Mouse (Mus musculus) thymus, adult 2 months (tissue): ENCODE measurements at regions not wholly inside any gene's neighbourhood (a gene's known extent, or its start where the extent isn't known, plus 50 kb on each side); places are given as distances from the start of the nearest gene placed in this dataset.
"Not testable (repeated sequence)": the region's sequence is repeated elsewhere in the genome, so short reads cannot be mapped to it uniquely, and the experiment has no call there.

ENCODE experiments used
- DNase-seq: peaks from one replicate; pipeline ENCODE4 v3.0.0; 2021
- H3K27ac ChIP-seq: fragments of 200-500 bp; 2 replicates; pipeline ENCODE4 v1.5.1; 2012; ENCODE audit warnings: low read length, control low read depth; ENCODE audit not compliant: control insufficient read depth, insufficient read depth
- H3K27me3 ChIP-seq: fragments of 200-500 bp; 2 replicates; pipeline ENCODE4 v1.6.1; 2012; ENCODE audit warnings: mild to moderate bottlenecking, low read length, moderate library complexity, mixed read lengths; ENCODE audit not compliant: control insufficient read depth, insufficient read depth
- H3K36me3 ChIP-seq: fragments of 200-500 bp; 2 replicates; pipeline ENCODE4 v1.6.1; 2012; ENCODE audit warnings: mild to moderate bottlenecking, low read length, moderate library complexity; ENCODE audit not compliant: control insufficient read depth, insufficient read depth
- H3K4me1 ChIP-seq: fragments of 200-500 bp; replicated peaks from 2 replicates; pipeline ENCODE4 v1.6.1; 2012; ENCODE audit warnings: low read length; ENCODE audit not compliant: control insufficient read depth, insufficient read depth
- H3K4me3 ChIP-seq: fragments of 200-500 bp; 2 replicates; pipeline ENCODE4 v1.5.1; 2012; ENCODE audit warnings: mild to moderate bottlenecking, low read length, control low read depth, moderate library complexity; ENCODE audit not compliant: control insufficient read depth, insufficient read depth
- CTCF ChIP-seq: fragments of 200-500 bp; IDR thresholded peaks from 2 replicates; pipeline ENCODE4 v1.5.1; 2012; ENCODE audit warnings: mild to moderate bottlenecking, control low read depth, low read length, moderate library complexity, borderline replicate concordance; ENCODE audit not compliant: control insufficient read depth, poor library complexity, insufficient read depth; ENCODE audit errors: extremely low read depth
- POLR2A ChIP-seq: fragments of 200-500 bp; IDR thresholded peaks from 2 replicates; pipeline ENCODE4 v1.6.1; 2012; ENCODE audit warnings: mild to moderate bottlenecking, low read length, control low read depth, moderate library complexity; ENCODE audit not compliant: control insufficient read depth, poor library complexity, insufficient read depth; ENCODE audit errors: extremely low read depth
- WGBS: fragments of 180-500 bp; shearing (Covaris S2); methylation state at CpG from one replicate; pipeline ENCODE4 v1.1.7; 2018; 5-methylcytosine and 5-hydroxymethylcytosine counted together

DNA sequence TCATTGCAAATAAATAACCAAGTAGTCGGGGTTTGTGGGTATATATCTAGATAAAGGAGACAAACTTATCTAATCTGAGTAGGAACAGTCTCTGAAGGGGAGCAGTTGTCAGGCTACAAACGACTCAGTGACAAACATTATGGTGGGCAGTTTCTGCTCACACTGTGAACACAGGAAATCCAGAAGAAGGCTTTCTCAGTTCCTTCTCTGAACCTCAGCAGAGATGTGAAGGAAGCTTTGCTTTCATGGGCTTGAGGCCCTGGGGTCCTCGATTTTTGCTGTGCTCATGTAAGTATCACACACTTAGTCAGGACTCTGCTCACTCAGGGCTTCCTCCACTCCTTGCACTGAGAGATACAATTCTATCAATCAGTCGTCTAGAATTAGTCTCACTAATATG is 994.7 kb upstream of the Foxg1 start:
- 64% methylated on average over 4 of the region's 4 CpGs for WGBS
- no peak for DNase-seq
- no peak overlapping the region for H3K4me3 ChIP-seq
- no peaks in the 10 kb centered on the region for H3K4me1 ChIP-seq
- no peak overlapping the region for H3K27ac ChIP-seq
- no peaks in the 10 kb centered on the region for H3K27me3 ChIP-seq
- no peak for TF ChIP-seq POLR2A
- no peak for TF ChIP-seq CTCF
- no peaks in the 10 kb centered on the region for H3K36me3 ChIP-seq

DNA sequence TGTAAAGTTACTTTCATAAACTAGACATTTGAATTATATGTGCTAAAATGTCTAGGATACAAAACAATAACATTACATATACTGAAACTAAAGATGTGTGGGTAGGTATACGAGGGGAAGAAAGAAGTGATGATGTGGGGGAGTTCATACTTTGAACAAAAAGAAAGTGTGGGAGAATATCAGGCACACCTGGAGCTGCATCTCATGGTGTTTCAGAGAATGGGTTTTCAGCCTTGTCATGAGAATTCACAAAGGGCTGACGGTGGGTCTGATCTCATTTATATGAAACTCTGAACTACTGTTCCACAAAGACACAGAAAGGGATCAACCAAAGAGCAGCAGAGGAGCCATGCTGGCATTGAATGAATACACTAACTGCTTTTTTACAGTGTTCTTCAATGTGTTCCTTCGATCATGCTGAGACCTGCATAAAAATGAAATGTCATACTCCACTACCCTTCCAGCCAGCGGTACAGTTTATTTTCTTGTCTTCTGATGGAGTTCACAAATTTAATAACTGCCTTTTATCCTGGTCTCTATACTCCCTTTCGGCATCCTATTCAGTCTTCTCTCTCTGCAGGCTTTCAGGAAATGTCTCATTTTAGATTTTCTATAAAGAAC is 994.2 kb upstream of the Foxg1 start:
- DNase-seq: no peak
- Histone ChIP-seq H3K27me3 (no peaks in the 10 kb centered on the region), H3K4me3 (no peak overlapping the region), H3K4me1 (no peaks in the 10 kb centered on the region), H3K36me3 (no peaks in the 10 kb centered on the region), H3K27ac (no peak overlapping the region)
- 84% methylated on average over 5 of the region's 5 CpGs for WGBS
- TF ChIP-seq POLR2A: no peak
- no peak for TF ChIP-seq CTCF

DNA sequence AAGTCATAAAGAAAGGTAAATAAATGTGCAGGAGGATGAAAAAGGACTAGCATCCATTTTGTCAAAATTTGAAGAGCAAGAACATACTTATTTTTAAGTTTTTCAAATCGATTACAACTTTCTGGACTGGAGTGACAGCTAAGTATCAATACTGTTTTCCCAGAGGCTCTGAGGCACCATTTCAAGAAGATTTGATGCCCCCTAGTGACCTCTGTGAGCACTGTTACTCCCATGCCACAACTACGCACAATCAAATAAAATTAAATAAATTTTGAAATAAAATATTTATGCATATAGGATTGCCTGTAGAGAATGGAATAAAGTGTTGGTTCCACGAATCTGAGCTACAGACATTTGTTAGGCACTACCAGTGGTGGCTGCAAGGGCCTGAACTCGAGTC is 991.5 kb upstream of the Foxg1 start:
- Histone ChIP-seq H3K27me3 (no peaks in the 10 kb centered on the region), H3K4me1 (no peaks in the 10 kb centered on the region), H3K4me3 (no peak overlapping the region), H3K27ac (no peak overlapping the region), H3K36me3 (no peaks in the 10 kb centered on the region)
- 62% methylated on average over 4 of the region's 4 CpGs for whole genome bisulfite sequencing
- DNase-seq: no peak
- TF ChIP-seq CTCF (no peak), POLR2A (no peak)

DNA sequence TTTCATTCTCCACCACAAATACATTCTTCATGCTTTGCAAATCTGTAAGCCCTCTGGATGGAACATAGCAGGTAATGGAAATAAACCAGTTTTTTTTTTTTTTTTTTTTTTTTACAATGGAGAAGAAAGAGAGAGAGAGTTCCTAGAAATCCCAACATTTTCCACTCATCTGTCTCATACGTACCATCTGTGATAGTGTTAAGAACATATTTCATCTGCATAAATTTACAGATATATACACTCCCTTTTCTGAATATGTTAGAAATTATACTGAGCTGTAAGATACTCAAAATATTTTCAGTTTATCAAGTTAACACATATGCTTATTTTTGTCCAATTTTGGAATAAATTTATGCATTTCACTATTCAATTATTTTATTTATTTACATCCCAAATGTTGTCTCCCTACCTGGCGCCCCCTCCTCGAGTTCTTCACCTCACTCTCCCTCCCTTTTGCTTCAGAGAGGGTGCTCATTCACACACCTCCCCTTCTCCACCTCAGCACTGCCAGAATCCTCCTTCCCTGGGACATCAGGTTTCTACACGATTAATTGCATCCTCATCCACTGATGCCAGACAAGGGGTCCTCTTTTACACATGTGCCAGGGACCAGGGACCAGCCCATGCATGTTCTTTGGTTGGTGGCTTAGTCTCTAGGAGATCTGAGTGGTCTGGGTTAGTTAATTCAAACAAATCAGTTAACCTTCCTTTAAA is 943.0 kb upstream of the Foxg1 start:
- DNase-seq: no peak
- Histone ChIP-seq H3K4me1 (no peaks in the 10 kb centered on the region), H3K27ac (no peak overlapping the region), H3K4me3 (no peak overlapping the region), H3K27me3 (no peaks in the 10 kb centered on the region), H3K36me3 (no peaks in the 10 kb centered on the region)
- WGBS: 77% methylated on average over 4 of the region's 4 CpGs
- TF ChIP-seq POLR2A (no peak), CTCF (no peak)

DNA sequence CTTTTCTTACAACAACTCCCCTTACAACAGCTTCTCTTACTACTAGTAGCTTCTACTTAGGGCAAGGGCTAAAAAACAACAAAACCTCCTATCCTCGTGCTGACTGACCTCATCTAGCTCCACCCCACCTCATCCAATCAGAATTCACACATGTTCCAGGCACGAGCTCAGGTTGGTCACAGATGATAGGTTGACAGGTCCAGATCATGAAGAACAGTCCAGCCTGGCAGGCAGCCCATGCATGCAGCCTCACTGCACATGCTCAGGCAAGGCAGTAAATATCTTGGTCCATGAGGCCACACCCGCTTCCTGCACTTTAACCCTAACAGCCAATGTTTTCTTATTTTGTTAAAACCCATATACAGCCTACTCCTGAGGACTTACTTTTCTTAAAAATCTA is 933.7 kb upstream of the Foxg1 start:
- not testable (repeated sequence) for H3K4me1 ChIP-seq, H3K27ac ChIP-seq, H3K27me3 ChIP-seq, DNase-seq, H3K4me3 ChIP-seq, H3K36me3 ChIP-seq
- WGBS: 65% methylated on average over 3 of the region's 3 CpGs

DNA sequence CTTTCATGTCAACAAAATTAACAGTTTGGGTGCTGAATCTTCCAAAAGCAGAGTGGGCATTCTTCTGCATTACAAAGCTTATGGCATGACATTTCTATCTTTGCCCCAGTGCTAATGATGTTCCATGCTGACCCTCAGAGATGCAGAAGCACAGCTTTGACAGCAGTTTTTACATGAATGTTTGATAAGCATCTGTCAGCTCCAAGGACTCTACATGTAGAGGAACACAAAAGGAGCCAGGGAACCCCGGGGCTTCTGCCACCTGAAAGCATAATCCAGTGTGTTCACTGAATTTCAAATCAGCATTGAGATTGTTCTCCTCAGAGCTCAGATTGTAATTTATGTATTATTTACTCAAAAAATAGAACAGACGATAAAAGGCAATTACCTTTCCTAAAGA is 920.1 kb upstream of the Foxg1 start:
- Histone ChIP-seq H3K36me3 (no peaks in the 10 kb centered on the region), H3K27me3 (no peaks in the 10 kb centered on the region), H3K27ac (no peak overlapping the region), H3K4me1 (no peaks in the 10 kb centered on the region), H3K4me3 (no peak overlapping the region)
- TF ChIP-seq POLR2A (no peak), CTCF (no peak)
- WGBS: 80% methylated on average over 2 of the region's 2 CpGs
- no peak for DNase-seq

DNA sequence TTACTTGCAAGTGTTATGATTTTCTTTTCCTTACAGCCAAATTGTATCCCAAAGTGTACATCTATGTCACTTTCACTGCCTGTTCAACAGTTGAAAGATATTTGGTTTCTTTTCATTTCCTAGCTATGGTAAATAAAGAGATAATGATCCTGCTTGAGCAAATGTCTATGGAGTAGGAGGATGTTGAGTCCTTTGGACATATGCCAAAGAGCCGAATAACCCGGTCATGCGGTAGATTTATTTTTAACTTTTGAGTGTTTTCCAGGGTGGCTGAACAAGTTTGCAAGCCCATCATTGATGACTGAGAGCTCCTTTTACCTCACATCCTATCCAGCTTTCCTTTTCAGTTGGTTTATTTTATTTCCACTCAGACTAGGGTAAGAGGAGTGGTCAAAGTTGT is 881.7 kb upstream of the Foxg1 start:
- H3K36me3 ChIP-seq: no peaks in the 10 kb centered on the region
- no peak overlapping the region for H3K27ac ChIP-seq
- TF ChIP-seq CTCF (no peak), POLR2A (no peak)
- no peaks in the 10 kb centered on the region for H3K4me1 ChIP-seq
- no peak for DNase-seq
- WGBS: 94% methylated on average over 3 of the region's 3 CpGs
- no peak overlapping the region for H3K4me3 ChIP-seq
- H3K27me3 ChIP-seq: no peaks in the 10 kb centered on the region
